Mouse (Mus musculus) left cerebral cortex, postnatal 4 days (tissue): ENCODE measurements around the gene Dnah2. TPM values are rescaled to one million over a fixed set of nuclear protein-coding genes. Genes with fewer than 3 reads are reported as not detected.
A peak's percentile ranks its signal among the peaks of the same experiment; 100 is the strongest.

Source experiments
- DNase-seq: peaks from one replicate; pipeline ENCODE4 v3.0.0-alpha.2; 2022
- intact Hi-C: fragments of 180-260 bp; cut with DNase I; formaldehyde crosslinking; loops from one replicate; pipeline ENCODE4 v1.15.1; 2025
- total RNA-seq, 2 experiments: library from RNA; stranded (reverse); gene quantifications; 2 replicates each; pipeline ENCODE4 v1.2.3; 2021

The Dnah2 gene
- total RNA-seq, result 1 to 10 TPM; 9.3 to 9.7 TPM

DNA sequence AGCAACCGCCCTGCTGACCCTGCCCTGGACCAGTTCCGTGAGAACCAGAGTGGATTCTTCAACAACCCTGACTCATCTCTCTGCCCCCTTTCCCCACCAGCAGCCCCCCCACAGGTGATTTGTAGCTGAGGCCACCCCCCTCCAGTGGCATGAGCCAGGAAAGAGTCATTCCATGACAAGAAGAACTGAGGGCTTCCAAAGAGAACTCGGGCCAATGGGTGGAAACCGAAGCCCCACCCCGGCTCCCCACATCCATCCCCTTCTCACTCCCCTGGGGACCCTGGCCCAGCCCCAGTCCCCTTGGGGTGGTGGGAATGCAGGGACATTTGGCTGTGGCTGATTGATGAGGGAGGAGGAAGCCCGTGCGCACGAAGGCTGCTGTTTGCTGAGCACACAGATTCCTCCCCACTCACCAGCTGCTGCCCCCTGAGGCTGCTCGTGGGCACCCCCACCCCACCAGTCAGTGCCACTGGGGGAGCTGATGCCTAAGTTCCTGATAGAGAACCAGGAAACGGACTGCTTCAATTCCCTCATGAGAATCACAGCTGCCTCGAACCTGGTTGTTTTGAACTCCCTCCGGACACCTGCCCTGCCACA is at the start of gene Dnah2:
TSS of gene Dnah2 (minus strand) at position 51 of the 597 bp plus-strand sequence.
- intact Hi-C loops, result no loop called here
- DNase-seq, result no peak

DNA sequence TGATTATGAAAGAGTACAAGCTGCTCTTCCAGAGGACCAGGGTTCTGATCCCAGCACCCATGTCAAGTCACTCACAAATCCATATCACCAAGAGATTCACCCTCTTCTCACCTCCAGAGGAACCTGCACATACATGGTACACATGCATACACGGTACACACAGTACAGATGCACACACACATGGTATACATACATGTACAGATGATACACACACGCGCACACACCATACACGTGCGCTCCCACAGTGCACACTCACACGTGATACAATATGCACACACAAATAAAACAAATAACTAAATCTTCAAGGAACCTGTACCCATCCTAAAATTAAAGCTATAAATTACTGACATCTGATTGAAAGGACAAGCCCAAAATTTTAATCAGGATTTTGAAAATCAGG is 45.9 kb upstream of the Dnah2 start:
- no peak for DNase-seq
- intact Hi-C loops, result no loop called here

DNA sequence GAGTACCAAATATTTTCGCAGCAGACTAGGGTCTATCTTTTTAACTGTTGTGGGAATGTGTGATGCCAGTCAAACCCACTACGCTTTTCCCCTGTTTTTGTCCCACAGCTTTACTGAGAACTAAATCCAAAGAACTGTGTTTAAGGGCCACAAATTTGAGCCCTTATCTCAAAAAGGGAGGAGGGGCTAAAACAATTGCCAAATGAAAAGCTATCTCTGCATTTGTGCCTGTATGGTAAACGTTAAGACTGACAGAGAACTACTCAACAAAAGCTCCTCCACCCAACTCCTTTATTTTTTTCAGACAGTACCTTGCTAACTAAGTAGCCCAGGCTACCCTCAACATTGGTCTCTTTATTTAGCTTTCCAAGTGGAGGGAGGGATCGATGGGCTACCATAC is 43.9 kb upstream of the Dnah2 start:
- intact Hi-C loops, result no loop called here

DNA sequence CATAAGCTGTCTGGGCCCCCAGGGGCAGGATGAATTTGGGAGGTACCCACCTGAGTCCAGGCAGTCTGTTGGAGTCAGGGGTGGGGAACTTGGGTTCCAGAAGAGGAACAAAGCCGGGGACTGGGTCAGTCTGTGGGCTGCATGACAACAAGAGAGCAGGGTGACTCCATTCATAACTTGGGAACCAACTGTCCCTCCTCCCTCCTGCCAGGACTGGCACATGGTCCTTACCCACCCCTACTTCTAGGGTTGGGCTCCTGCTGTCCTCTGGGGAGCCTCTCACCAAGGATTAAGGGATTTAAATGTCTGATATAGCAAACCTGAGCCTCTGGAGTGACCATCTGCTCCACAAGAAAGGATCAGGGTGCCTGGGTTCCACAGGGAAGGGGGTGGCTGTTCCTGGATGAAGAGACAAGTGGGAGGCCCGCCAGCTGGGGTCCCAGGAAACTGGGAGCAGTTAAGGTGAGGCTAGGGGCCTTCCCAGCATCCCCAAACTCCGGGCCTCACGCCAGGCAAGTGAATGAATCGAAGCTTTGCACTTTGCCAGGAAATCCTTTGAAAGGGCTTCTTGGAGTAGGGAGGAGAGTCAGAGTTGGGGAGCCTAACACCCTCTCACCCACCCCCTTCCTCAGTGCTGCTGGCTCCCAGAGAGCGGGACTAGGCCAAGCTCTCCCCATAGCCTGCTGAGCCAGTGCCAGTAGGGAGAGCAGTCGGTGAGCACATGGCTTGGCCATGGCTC is 43.2 kb upstream of the Dnah2 start:
- peak; percentile 82 for DNase-seq
- intact Hi-C loops, result no loop called here

More for the DNA sequence above, 43.9 kb upstream of the Dnah2 start:
- DNase-seq, result no peak

DNA sequence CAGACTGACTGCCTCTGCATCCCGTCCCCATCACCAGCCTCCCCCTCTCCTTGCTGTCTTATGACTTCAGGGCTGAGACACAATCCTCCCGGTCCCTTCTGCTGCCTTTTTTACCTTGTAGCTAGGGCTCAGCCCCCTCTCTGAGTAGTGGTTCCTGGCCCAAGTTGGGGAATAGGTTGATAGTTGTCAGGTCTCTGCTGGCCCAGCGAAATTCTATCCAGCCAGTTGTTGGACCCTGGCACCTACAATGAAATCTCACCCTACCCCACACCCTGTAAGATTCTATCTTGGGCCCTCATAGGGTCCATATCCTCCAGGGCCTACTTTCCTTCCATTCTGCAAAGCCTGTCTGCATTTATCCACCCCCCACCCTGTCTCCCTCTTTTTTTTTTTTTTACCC is 42.5 kb upstream of the Dnah2 start:
- intact Hi-C loops, result no loop called here
- no peak for DNase-seq

DNA sequence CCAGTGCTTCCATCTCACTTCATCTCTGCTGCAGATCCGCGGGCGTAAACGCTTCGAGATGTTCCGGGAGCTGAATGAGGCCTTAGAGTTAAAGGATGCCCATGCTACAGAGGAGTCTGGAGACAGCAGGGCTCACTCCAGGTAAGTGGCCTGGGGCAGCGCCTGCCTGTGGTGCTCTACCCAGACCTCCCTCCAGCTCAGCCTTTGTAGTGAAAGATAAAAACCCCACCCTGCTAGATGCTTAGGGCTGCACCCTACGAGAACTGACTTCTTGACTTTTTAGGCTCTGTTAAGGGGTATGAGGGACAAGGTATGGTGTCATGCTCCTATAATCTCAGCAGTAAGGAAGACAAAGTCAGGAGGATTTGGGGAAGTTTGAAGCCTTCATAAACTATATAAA is 41.7 kb upstream of the Dnah2 start:
- DNase-seq, result no peak
- intact Hi-C loops, result no loop called here

DNA sequence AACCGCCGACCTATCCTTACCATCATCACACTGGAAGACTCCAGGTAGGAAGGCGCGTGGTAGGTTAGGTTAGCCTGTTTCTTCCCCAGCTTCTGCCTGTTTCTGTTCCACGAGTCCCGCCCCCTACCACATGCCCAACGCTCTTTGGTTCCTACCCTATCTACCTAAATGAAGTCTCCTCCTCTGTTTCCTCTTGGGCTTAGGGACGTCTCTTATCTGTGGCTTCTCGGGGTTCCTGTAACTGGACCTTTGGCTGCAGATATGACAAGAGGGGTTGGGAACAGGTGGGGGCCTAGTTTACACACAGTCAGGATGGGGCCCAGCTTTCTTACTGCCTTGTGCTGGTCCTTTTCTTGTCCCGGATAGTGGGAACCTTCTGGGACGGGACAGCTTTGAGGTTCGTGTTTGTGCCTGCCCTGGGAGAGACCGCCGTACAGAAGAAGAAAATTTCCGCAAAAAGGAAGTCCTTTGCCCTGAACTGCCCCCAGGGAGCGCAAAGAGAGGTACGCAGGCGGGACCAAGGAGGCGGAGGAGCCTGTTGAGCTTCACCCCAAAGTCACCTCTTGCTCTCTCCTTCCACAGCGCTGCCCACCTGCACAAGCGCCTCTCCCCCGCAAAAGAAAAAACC is 40.4 kb upstream of the Dnah2 start:
- intact Hi-C loops, result no loop called here
- no peak for DNase-seq

DNA sequence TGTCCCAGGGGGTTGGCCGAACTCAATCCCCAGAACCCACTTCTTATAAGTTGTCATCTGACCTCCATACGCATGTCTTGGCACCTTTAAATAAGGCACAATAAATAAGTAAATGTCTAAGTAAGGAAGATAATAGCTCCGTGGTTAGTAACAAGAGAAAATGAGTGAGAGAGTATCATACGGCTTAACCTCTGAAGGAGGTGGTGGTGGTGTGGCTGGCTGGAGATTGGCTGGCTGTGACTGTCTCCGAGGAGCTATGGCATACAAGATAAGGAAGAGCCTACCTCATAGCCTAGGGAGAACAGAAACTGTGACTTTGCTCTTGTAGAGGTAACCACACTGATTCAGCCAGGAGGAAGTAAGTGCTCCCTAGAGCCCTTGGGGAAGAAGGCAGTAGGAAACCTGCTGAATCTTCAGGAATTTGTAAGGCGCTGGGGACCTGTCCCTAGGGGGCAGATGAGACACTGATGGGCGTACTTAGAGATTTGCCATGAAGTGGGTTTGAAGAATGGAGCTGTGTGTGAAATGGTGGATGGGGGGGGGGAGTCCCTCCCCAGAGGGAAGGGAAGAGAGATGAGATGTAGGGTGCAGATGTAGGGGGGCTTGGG is 36.9 kb upstream of the Dnah2 start:
- intact Hi-C loops, result no loop called here
- no peak for DNase-seq

DNA sequence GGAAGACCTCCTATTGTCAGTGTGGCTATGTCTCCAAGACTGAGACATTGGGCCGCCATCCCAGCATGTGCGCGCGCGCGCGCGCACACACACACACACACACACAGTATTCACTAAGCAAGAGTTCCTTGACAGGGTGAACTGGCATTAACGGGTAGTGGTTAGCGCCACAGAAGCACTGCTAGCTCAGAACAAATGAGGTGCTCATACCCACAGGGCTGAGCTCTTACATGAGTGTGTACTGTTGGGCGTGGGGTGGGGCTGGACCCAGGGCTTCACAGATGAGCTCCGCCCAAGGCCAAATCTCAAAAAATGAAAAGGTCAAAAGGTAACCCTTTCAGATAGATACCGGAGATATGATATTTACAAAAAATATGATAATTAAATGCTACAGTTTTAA is 36.0 kb upstream of the Dnah2 start:
- DNase-seq, result no peak
- intact Hi-C loops, result no loop called here

DNA sequence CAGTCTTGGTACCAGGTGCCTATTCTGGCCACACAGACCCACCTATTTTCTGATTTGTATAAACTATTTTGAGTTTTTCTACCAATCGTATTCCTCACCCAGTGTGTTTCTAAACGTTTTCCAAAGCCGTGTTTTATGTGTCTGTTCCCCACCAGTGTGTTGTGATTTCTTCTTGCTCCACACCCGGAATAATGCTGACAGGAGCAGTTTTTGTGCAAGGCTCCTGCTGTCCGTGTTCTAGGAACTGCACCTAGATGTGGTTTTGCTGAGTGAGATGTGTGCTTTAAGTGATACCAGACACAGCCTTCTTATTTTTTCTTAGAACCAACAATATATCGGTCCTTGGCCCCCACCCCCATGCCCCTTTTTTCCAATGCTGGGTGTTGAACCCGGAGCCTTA is 35.1 kb upstream of the Dnah2 start:
- DNase-seq, result no peak
- intact Hi-C loops, result no loop called here

DNA sequence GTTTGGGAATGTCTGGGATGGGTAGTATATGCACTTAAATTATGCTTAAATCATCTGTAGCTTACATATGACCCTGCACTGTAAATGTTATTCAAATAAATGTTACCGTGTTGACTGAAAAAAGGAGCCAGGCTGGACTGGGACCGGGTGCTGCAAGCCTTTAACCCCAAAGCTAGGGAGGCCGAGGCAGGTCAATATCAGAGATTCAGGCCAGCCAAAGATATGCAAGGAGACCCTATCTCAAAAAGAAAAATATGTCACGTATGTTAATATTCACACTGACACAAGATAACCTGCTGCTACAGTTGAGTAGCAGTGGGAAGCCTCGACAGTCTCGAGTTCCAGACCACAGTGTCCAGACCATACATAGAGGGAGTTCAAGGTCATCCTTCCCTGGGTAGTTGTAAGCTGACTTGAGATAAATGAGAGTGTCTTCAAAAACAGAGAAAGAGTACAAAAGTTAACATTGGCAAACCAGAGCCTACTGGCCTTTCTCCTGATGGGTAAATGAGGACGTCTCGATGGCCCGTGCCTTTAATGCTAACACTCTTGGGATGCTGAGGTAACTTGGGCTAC is 33.4 kb upstream of the Dnah2 start:
- intact Hi-C loops, result no loop called here
- no peak for DNase-seq

DNA sequence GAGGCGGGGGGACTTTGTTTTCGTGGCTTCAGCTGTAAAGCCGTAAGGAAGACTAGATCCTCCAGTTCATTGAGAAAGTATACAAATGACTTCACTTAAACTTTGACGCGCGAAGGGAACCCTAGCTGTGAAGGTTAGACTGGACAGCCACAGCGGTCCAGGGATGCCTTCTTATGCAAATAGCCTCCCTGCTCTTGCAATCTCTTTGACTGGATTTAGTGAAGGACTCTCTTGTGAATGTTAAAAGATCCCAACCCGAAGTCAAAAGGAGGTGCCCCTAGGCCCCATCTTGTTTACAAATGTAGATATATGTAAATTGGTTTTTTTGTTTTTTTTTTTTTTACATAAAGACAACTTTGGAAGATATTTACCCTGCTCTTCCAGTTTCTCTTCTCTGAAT is 32.9 kb upstream of the Dnah2 start:
- intact Hi-C loops, result no loop called here
- no peak for DNase-seq

DNA sequence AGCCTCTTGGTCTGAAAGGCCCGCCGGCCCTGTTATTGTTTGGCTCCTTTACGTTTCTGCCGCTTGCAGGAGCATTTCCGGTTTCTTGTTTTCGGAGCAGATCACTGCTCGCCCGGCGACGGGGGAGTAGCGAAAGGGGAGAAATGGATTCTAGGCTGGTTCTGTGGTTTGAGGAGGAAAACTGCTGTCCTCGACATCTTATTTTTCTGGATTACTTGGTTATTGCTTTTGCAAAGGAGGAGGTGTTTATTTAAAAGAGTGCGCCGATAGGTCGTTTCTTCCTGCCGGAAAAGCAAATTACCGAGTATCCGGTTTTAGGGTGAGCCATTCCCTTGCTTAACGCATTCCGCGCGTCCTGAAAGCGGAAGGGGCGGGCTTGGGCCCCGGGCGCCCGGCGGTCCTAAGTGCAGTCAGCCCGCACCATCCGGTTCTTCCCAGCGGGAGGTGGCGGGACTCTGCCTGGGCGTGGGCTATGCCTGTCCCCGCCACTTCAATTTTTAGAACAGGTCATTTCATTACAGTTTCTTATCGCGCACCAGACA is 32.3 kb upstream of the Dnah2 start:
- intact Hi-C loops, result no loop called here
- peak; percentile 97 for DNase-seq

DNA sequence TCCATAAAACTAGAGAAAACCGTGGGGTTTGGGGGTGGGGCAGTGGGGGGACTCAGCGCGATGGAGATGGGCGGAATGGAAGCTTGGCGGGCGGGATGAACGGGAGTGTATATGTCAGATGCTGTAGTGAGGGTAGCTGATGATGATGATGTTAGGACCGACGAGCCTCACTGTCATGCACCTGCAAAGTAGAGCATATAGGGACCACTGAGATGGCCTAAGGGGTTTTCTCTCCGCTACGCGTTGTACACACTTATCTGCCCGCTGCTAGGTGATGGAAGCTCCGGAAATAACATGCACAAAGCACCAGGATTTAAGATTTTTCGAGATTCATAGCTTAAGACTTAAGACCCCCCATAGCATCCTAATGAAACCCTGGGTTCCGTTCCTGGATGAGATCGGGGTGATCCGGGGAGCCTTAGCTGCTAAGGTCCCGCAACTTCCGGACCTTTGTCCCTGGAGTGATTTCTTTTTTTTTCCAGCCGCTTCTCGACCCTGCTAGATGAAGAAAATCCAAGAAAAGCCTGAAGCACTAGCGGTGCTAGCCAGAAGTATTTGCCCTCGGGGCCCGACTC is 31.7 kb upstream of the Dnah2 start:
- DNase-seq, result no peak
- intact Hi-C loops, result no loop called here

DNA sequence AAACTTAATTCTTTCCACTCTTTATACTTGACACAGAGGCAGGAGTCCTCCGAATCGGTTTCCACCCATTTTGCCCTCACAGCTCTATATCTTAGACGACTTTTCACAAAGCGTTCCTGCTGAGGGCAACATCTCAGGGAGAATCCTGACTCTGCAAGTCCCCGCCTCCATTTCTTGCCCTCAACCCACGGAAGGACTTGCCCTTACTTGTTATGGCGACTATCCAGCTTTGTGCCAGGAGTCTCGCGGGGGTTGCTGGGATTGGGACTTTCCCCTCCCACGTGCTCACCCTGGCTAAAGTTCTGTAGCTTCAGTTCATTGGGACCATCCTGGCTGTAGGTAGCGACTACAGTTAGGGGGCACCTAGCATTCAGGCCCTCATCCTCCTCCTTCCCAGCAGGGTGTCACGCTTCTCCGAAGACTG is 31.2 kb upstream of the Dnah2 start, which contains the start of the genes Wrap53 and Trp53:
TSS of gene Wrap53 (minus strand) at position 165 of the 424 bp plus-strand sequence.
TSS of gene Trp53 (plus strand) at position 269 of the 424 bp plus-strand sequence.
- DNase-seq, result peak; percentile 93
- intact Hi-C loops, result no loop called here

DNA sequence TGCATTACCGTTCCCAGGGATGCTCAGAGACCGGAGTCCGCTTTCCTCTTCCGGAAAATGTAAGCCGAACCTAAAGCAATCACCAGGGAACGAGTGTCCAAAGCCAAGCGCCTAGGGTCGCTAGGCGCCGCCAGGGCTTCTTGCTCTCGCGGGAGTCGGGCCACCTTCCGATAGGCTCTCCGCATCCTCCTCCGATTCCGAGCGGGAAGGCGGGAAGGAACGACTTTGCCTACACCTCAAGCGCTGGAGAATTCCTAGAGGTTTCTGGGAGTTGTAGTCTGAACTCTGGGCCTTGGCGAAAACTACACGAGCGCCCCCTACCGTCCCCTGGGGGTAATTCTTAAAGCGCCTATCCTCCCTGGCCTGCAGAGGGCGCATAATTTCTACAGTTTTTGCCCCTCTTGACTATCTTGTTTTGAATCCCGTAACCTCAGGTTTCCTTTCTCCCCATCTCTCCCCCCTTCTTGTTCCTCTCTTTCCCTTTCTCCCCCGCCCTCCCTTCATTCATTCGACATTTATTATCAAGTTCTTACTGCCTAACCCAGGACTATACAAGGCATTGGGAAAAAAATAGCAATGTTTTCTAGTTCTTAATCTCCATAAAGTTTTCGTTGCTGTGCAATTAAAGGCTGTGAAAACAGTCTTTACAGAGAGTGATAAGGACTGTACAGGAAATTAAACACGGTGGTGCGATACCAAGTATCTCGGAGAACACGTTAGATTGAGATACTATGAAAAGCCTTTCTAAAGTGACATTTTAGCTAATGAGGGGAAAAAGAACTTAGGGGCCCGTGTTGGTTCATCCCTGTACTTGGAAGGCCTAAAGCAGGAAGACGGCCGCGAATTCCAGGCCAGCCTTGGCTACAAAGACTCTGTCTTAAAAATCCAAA is 30.5 kb upstream of the Dnah2 start:
- peak; percentile 96 for DNase-seq
- intact Hi-C loops, result no loop called here

DNA sequence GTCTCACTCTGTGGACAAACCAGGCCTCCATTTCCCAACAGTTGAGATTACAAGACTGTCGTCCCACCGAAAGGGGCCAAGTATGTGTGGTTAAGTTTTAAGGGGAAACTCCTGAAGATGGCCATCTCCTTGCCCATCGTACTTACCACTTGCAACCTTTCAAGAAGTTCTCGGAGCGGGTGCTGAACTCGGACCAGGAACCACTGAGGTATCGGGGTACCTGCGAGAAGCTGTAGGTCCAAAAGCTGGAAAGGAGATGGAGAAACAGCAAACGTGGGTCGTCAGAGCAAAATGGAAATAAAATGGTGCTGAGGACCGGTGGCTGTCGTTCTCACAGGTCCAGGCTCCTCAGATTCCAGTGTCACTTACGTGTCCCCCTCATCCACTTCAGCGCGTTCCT is 29.4 kb upstream of the Dnah2 start:
- DNase-seq, result no peak
- intact Hi-C loops, result no loop called here

DNA sequence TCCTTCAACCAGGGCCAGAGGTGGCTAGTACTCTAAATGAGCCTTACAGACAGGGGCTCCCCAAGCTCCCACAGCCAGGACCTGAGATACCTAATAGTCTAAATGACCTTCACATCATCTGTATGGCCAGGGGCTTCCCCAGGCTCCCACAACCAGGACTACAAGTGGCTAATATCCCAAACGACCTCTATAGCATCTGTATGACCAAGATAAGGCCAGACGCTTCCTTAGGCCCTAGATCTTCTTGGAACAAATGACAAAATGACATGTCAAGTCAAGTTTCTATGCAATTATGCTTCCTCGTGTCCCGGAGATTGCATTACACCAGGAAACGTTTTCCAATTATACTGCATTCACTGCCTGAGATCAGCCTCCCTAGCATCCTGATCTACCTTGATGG is 27.4 kb upstream of the Dnah2 start:
- intact Hi-C loops, result no loop called here
- DNase-seq, result no peak

DNA sequence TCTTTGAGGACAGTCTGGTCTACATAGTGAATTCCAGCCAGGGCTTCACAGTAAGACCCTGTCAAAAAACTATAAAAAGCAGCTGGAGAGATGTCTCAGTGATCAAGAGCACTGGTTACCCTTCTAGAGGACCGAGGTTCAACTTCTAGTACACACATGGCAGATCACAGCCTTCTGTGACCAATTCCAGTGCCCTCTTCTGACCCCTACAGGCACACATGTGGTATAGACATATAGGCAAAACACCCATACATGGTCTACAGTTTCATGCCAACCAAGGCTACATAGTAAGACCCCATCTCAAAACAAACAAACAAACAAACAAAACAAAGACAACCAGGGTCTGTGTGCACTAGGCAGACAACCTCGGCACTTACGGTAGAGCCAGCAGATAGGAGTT is 26.3 kb upstream of the Dnah2 start:
- no peak for DNase-seq
- intact Hi-C loops, result no loop called here

DNA sequence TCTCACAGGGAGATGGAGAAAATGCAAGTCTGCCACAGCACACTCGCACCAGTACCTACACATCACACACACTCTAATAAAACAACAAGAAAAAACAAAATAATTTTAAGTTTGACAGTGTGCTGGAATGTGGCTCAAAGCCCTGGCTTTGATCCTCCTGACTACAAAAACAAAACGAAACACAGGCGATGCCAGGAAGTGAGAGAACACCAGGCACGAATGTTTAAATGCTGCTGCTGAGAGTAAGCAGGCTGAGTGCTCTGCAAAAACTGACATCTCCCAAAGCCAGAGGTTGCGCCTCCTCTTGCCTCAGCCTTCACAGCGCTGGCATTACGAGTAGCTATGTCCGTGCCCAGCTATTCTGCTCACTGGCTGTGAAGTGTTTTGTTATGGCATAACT is 16.2 kb upstream of the Dnah2 start:
- intact Hi-C loops, result no loop called here
- no peak for DNase-seq
